Mouse (Mus musculus) C2C12 (cell line): Measurements from ENCODE around the gene Sod3. TPM values are rescaled to one million over a fixed set of nuclear protein-coding genes. Genes with fewer than 3 reads are reported as not detected.

Source experiments
- H3K27me3 ChIP-seq: one replicate; pipeline ENCODE4 v1.6.1; 2011; ENCODE audit not compliant: control insufficient read depth, insufficient read depth, insufficient read length
- H3K36me3 ChIP-seq: one replicate; pipeline ENCODE4 v1.6.1; 2011; ENCODE audit not compliant: control insufficient read depth, insufficient read depth
- H3K4me3 ChIP-seq: one replicate; pipeline ENCODE4 v1.5.1; 2011; ENCODE audit warnings: mild to moderate bottlenecking, control low read depth; ENCODE audit not compliant: poor library complexity, insufficient read depth, severe bottlenecking
- H3K79me2 ChIP-seq: one replicate; pipeline ENCODE4 v1.6.1; 2011; ENCODE audit not compliant: control insufficient read depth, insufficient read depth
- H3K79me3 ChIP-seq: one replicate; pipeline ENCODE4 v1.6.1; 2011; ENCODE audit warnings: low read depth, control low read depth
- H3ac ChIP-seq: one replicate; pipeline ENCODE3; 2011; ENCODE audit warnings: low read depth; ENCODE audit not compliant: control insufficient read depth, insufficient read length
- CEBPB ChIP-seq: IDR thresholded peaks from one replicate; pipeline ENCODE4 v1.6.1; 2011; ENCODE audit warnings: low read depth, mild to moderate bottlenecking, control low read depth, moderate library complexity
- CTCF ChIP-seq: IDR thresholded peaks from one replicate; pipeline ENCODE4 v1.5.1; 2011; ENCODE audit not compliant: control insufficient read depth, insufficient read depth, insufficient read length
- FOSL1 ChIP-seq: IDR thresholded peaks from one replicate; pipeline ENCODE4 v1.8.0; 2011; ENCODE audit warnings: mild to moderate bottlenecking, low read length; ENCODE audit not compliant: poor library complexity, insufficient read depth, severe bottlenecking
- MAX ChIP-seq: IDR thresholded peaks from one replicate; pipeline ENCODE4 v1.6.1; 2011; ENCODE audit warnings: mild to moderate bottlenecking, control low read depth
- MYOD1 ChIP-seq: IDR thresholded peaks from one replicate; pipeline ENCODE4 v1.6.1; 2011; ENCODE audit warnings: low read depth; ENCODE audit not compliant: control insufficient read depth, insufficient read length
- MYOG ChIP-seq: IDR thresholded peaks from one replicate; pipeline ENCODE4 v1.6.1; 2011; ENCODE audit not compliant: control insufficient read depth, insufficient read length; ENCODE audit errors: extremely low read depth
- USF1 ChIP-seq: IDR thresholded peaks from one replicate; pipeline ENCODE4 v1.6.1; 2011; ENCODE audit warnings: low read depth, mild to moderate bottlenecking, control low read depth, moderate library complexity
- polyA plus RNA-seq: library from polyadenylated mRNA; unstranded; fragments of >200 nt; fragmentation: generic; extraction: Trizol; gene quantifications from one replicate; pipeline ENCODE4 v1.2.1, GENCODE M21; 2012; ENCODE audit warnings: missing spikeins

The Sod3 gene
- polyA plus RNA-seq, 1 experiment = 1.8 TPM

- H3K79me2 ChIP-seq = no peaks in the 10 kb centered on the region
- H3ac ChIP-seq = no peak overlapping the region
- no peaks in the 10 kb centered on the region for H3K79me3 ChIP-seq
- H3K36me3 ChIP-seq = no peaks in the 10 kb centered on the region
- no peak overlapping the region for H3K4me3 ChIP-seq
- no peak for TF ChIP-seq CEBPB
- TF ChIP-seq MYOG = no peak
- TF ChIP-seq FOSL1 = no peak
- TF ChIP-seq MYOD1 = no peak
- TF ChIP-seq USF1 = no peak
- TF ChIP-seq MAX = no peak
- TF ChIP-seq CTCF = no peak
- no peaks in the 10 kb centered on the region for H3K27me3 ChIP-seq
Measured at GRCm38 (mm10) chr5:52383748-52384147, 20.2 kb downstream of the Sod3 start.

GRCm38 (mm10) chr5:52386016-52386415 is 22.4 kb downstream of the Sod3 start:
- TF ChIP-seq CEBPB = no peak
- TF ChIP-seq CTCF = no peak
- TF ChIP-seq MYOG = no peak
- TF ChIP-seq FOSL1 = no peak
- no peak for TF ChIP-seq MAX
- Histone ChIP-seq H3K27me3 (no peaks in the 10 kb centered on the region), H3K36me3 (no peaks in the 10 kb centered on the region), H3K79me3 (no peaks in the 10 kb centered on the region), H3ac (no peak overlapping the region), H3K4me3 (no peak overlapping the region), H3K79me2 (no peaks in the 10 kb centered on the region)

- Histone ChIP-seq H3K36me3 (no peaks in the 10 kb centered on the region), H3K27me3 (no peaks in the 10 kb centered on the region), H3ac (no peak overlapping the region), H3K79me2 (no peaks in the 10 kb centered on the region), H3K79me3 (no peaks in the 10 kb centered on the region), H3K4me3 (no peak overlapping the region)
- TF ChIP-seq USF1 (no peak), CEBPB (no peak), MAX (no peak), CTCF (no peak), MYOG (no peak), MYOD1 (no peak), FOSL1 (no peak)
Measured at GRCm38 (mm10) chr5:52388092-52388749, 24.6 kb downstream of the Sod3 start.

- Histone ChIP-seq H3K36me3 (no peaks in the 10 kb centered on the region), H3K79me2 (no peaks in the 10 kb centered on the region), H3K27me3 (no peaks in the 10 kb centered on the region), H3K79me3 (no peaks in the 10 kb centered on the region), H3K4me3 (no peak overlapping the region), H3ac (no peak overlapping the region)
- TF ChIP-seq MYOD1 (no peak), FOSL1 (no peak)
Measured at GRCm38 (mm10) chr5:52390381-52390780, 26.8 kb downstream of the Sod3 start.

GRCm38 (mm10) chr5:52391471-52391870 is 27.9 kb downstream of the Sod3 start:
- Histone ChIP-seq H3ac (no peak overlapping the region), H3K79me2 (no peaks in the 10 kb centered on the region), H3K4me3 (no peak overlapping the region), H3K27me3 (no peaks in the 10 kb centered on the region), H3K79me3 (no peaks in the 10 kb centered on the region), H3K36me3 (no peaks in the 10 kb centered on the region)
- no peak for TF ChIP-seq MAX
- no peak for TF ChIP-seq CTCF

GRCm38 (mm10) chr5:52393756-52394155 is 30.2 kb downstream of the Sod3 start:
- Histone ChIP-seq H3K79me3 (no peaks in the 10 kb centered on the region), H3K4me3 (no peak overlapping the region), H3K27me3 (no peaks in the 10 kb centered on the region), H3K79me2 (no peaks in the 10 kb centered on the region), H3K36me3 (no peaks in the 10 kb centered on the region), H3ac (no peak overlapping the region)
- no peak for TF ChIP-seq CTCF
- TF ChIP-seq FOSL1 = no peak
- TF ChIP-seq CEBPB = no peak
- no peak for TF ChIP-seq USF1
- no peak for TF ChIP-seq MYOG
- TF ChIP-seq MAX = no peak
- TF ChIP-seq MYOD1 = no peak
